Mouse (Mus musculus): ENCODE results near the gene Ppia.
A peak's percentile ranks its signal among the peaks of the same experiment; 100 is the strongest.
"Not testable (repeated sequence)": the region's sequence is repeated elsewhere in the genome, so short reads cannot be mapped to it uniquely, and the experiment has no call there.

The Ppia gene

GRCm38 (mm10) chr11:6414751-6415550, at the start of gene Ppia:
Gene Ppia, plus strand, starts transcription at chr11:6415443.
- DNase-seq (ENCODE audit: low read depth): peak; percentile 44

GRCm38 (mm10) chr11:6365885-6366284, 49.4 kb upstream of the Ppia start:
- DNase-seq (ENCODE audit: low read depth): peak; percentile 86

GRCm38 (mm10) chr11:6366434-6366833, 48.8 kb upstream of the Ppia start:
- DNase-seq (ENCODE audit: low read depth): no peak

GRCm38 (mm10) chr11:6367156-6367555, 48.1 kb upstream of the Ppia start:
- no peak for DNase-seq (ENCODE audit: low read depth)

GRCm38 (mm10) chr11:6367986-6368385, 47.3 kb upstream of the Ppia start:
- DNase-seq (ENCODE audit: low read depth): not testable (repeated sequence)

- no peak for DNase-seq (ENCODE audit: low read depth)
Measured at GRCm38 (mm10) chr11:6371376-6372155, 43.7 kb upstream of the Ppia start.

- DNase-seq (ENCODE audit: low read depth): no peak
Measured at GRCm38 (mm10) chr11:6372784-6373183, 42.5 kb upstream of the Ppia start.

- DNase-seq (ENCODE audit: low read depth): no peak
Measured at GRCm38 (mm10) chr11:6380916-6381315, 34.3 kb upstream of the Ppia start.

- DNase-seq (ENCODE audit: low read depth): no peak
Measured at GRCm38 (mm10) chr11:6388126-6388725, 27.0 kb upstream of the Ppia start.

- DNase-seq (ENCODE audit: low read depth): peak; percentile 81
Measured at GRCm38 (mm10) chr11:6388726-6389413, 26.4 kb upstream of the Ppia start, which contains the start of gene Zmiz2. Gene Zmiz2, plus strand, starts transcription at chr11:6389074.

GRCm38 (mm10) chr11:6389483-6389921, 25.7 kb upstream of the Ppia start:
- no peak for DNase-seq (ENCODE audit: low read depth)

- no peak for DNase-seq (ENCODE audit: low read depth)
Measured at GRCm38 (mm10) chr11:6390376-6391053, 24.7 kb upstream of the Ppia start.

GRCm38 (mm10) chr11:6391516-6392276, 23.5 kb upstream of the Ppia start:
- no peak for DNase-seq (ENCODE audit: low read depth)

- no peak for DNase-seq (ENCODE audit: low read depth)
Measured at GRCm38 (mm10) chr11:6392857-6393256, 22.4 kb upstream of the Ppia start.

- DNase-seq (ENCODE audit: low read depth): no peak
Measured at GRCm38 (mm10) chr11:6393866-6394265, 21.4 kb upstream of the Ppia start.

- DNase-seq (ENCODE audit: low read depth): no peak
Measured at GRCm38 (mm10) chr11:6395565-6395964, 19.7 kb upstream of the Ppia start.

GRCm38 (mm10) chr11:6398141-6398540, 17.1 kb upstream of the Ppia start:
- DNase-seq (ENCODE audit: low read depth): no peak

GRCm38 (mm10) chr11:6402515-6403510, 12.4 kb upstream of the Ppia start:
- peak; percentile 53 for DNase-seq (ENCODE audit: low read depth)

GRCm38 (mm10) chr11:6403830-6404405, 11.3 kb upstream of the Ppia start:
- no peak for DNase-seq (ENCODE audit: low read depth)

Data from c-Kit-positive CD71-negative TER-119-negative erythroid progenitor cells, embryonic 14.5 days (primary cell).